Mouse (Mus musculus): Measurements from ENCODE around the gene Slc6a9.

GRCm38 (mm10) chr4:117788308-117788707 lies 46.0 kb upstream of the Slc6a9 start:
- TF ChIP-seq CTCF (IDR thresholded peaks at IDR 0.05; ENCODE audit: low read depth, low read length) (no peak), POLR2A (IDR thresholded peaks at IDR 0.05; ENCODE audit: extremely low read depth, insufficient read depth, low read length) (no peak)
